Mouse (Mus musculus): ENCODE measurements around the gene Adck2.

- TF ChIP-seq CTCF (IDR thresholded peaks at IDR 0.05; ENCODE audit: borderline replicate concordance, extremely low read depth, insufficient read depth, insufficient read length) (no peak), POLR2A (IDR thresholded peaks at IDR 0.05; ENCODE audit: borderline replicate concordance, extremely low read depth, insufficient read depth, insufficient read length, poor library complexity, severe bottlenecking) (no peak)
These were observed 17.8 kb downstream of the Adck2 start for GRCm38 (mm10) chr6:39591481-39591880.

Measured in brain, embryonic 14.5 days (tissue).